Mouse (Mus musculus) embryonic fibroblast, embryonic 13.5 days (primary cell): Measurements from ENCODE around the gene Kat6b.

ENCODE experiments used
- CTCF ChIP-seq: IDR thresholded peaks from 2 replicates; pipeline ENCODE4 v1.5.1; 2011; ENCODE audit warnings: mild to moderate bottlenecking, control low read depth, low read length, moderate library complexity, borderline replicate concordance; ENCODE audit not compliant: insufficient read depth
- POLR2A ChIP-seq: IDR thresholded peaks from 2 replicates; pipeline ENCODE4 v1.6.1; 2011; ENCODE audit warnings: low read depth, mild to moderate bottlenecking, control low read depth, low read length, moderate library complexity

DNA sequence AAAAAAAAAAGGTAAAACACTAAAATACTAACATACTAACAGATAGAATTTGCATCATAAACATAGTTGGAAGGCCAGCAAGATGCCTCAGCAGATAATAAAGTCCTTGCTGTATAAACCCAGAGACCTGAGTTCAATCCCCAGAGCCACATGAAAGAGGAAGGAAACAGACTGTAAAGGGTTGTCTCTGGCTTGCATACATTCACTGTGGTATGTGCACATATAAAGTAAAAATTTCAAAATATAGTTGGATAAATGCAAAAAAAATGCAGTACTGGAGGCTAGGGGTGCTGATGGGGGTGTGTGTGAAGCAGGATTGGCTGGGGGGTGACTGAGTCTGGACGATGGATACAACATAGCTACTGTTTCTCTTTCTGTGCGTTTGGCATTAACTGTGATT, 224.2 kb downstream of the Kat6b start:
- no peak for TF ChIP-seq CTCF
- TF ChIP-seq POLR2A = no peak
